Mouse (Mus musculus) embryo, embryonic 10.5 days (tissue): ENCODE results near the gene Macrod2.
A peak's percentile ranks its signal among the peaks of the same experiment; 100 is the strongest.

Source experiments
- DNase-seq: peaks from one replicate; pipeline ENCODE4 v3.0.0-alpha.2; 2015; ENCODE audit warnings: low spot score

Gene Macrod2

GRCm38 (mm10) chr2:140911463-140911862 lies 516.4 kb downstream of the Macrod2 start:
- DNase-seq, result no peak

GRCm38 (mm10) chr2:140912179-140912578 lies 517.1 kb downstream of the Macrod2 start:
- peak; percentile 46 for DNase-seq

GRCm38 (mm10) chr2:140912931-140913330 lies 517.8 kb downstream of the Macrod2 start:
- DNase-seq, result no peak

GRCm38 (mm10) chr2:140913679-140914412 lies 518.7 kb downstream of the Macrod2 start:
- no peak for DNase-seq

GRCm38 (mm10) chr2:140926922-140927321 lies 531.8 kb downstream of the Macrod2 start:
- peak; percentile 43 for DNase-seq

- DNase-seq, result peak; percentile 54
Measured at GRCm38 (mm10) chr2:140934483-140934882, 539.4 kb downstream of the Macrod2 start.

- no peak for DNase-seq
Measured at GRCm38 (mm10) chr2:140949461-140949860, 554.4 kb downstream of the Macrod2 start.

- DNase-seq, result no peak
Measured at GRCm38 (mm10) chr2:140959246-140959645, 564.1 kb downstream of the Macrod2 start.

- DNase-seq, result no peak
Measured at GRCm38 (mm10) chr2:140970181-140970580, 575.1 kb downstream of the Macrod2 start.

GRCm38 (mm10) chr2:140971845-140972244 lies 576.7 kb downstream of the Macrod2 start:
- DNase-seq, result no peak

GRCm38 (mm10) chr2:140985670-140986372 lies 590.7 kb downstream of the Macrod2 start:
- no peak for DNase-seq

GRCm38 (mm10) chr2:141003846-141004245 lies 608.7 kb downstream of the Macrod2 start:
- DNase-seq, result peak; percentile 28

GRCm38 (mm10) chr2:141004326-141004725 lies 609.2 kb downstream of the Macrod2 start:
- no peak for DNase-seq

GRCm38 (mm10) chr2:141005616-141006015 lies 610.5 kb downstream of the Macrod2 start:
- DNase-seq, result no peak

GRCm38 (mm10) chr2:141007725-141008124 lies 612.6 kb downstream of the Macrod2 start:
- peak; percentile 36 for DNase-seq

- DNase-seq, result no peak
Measured at GRCm38 (mm10) chr2:141008458-141008857, 613.3 kb downstream of the Macrod2 start.

GRCm38 (mm10) chr2:141013443-141014165 lies 618.5 kb downstream of the Macrod2 start:
- DNase-seq, result peak; percentile 61

- DNase-seq, result no peak
Measured at GRCm38 (mm10) chr2:141022971-141023370, 627.9 kb downstream of the Macrod2 start.

- peak; percentile 29 for DNase-seq
Measured at GRCm38 (mm10) chr2:141023916-141024315, 628.8 kb downstream of the Macrod2 start.

GRCm38 (mm10) chr2:141024316-141025043 lies 629.4 kb downstream of the Macrod2 start:
- peak; percentile 26 for DNase-seq

- peak; percentile 49 for DNase-seq
Measured at GRCm38 (mm10) chr2:141056685-141057454, 661.8 kb downstream of the Macrod2 start.
